Mouse (Mus musculus) heart, adult 2 months (tissue): Measurements from ENCODE around the gene Kat2b. TPM values are rescaled to one million over a fixed set of nuclear protein-coding genes. Genes with fewer than 3 reads are reported as not detected.
A peak's percentile ranks its signal among the peaks of the same experiment; 100 is the strongest.
"Not testable (repeated sequence)": the region's sequence is repeated elsewhere in the genome, so short reads cannot be mapped to it uniquely, and the experiment has no call there.

Source experiments
- DNase-seq, 2 experiments: peaks; one replicate each; pipeline ENCODE4 v3.0.0; 2021
- H3K27ac ChIP-seq: fragments of 200-600 bp; 2 replicates; pipeline ENCODE4 v1.8.1; 2022
- H3K27me3 ChIP-seq: fragments of 200-500 bp; 2 replicates; pipeline ENCODE4 v1.6.1; 2012; ENCODE audit warnings: mild to moderate bottlenecking, low read length, inconsistent platforms, mixed read lengths; ENCODE audit not compliant: control insufficient read depth, insufficient read depth
- H3K36me3 ChIP-seq: fragments of 200-500 bp; 2 replicates; pipeline ENCODE4 v1.6.1; 2012; ENCODE audit warnings: low read length, inconsistent platforms; ENCODE audit not compliant: control insufficient read depth, insufficient read depth
- H3K4me1 ChIP-seq: fragments of 200-500 bp; 2 replicates; pipeline ENCODE4 v1.6.1; 2011; ENCODE audit warnings: low read length; ENCODE audit not compliant: control insufficient read depth, insufficient read depth
- H3K4me3 ChIP-seq: fragments of 200-600 bp; 2 replicates; pipeline ENCODE4 v1.8.1; 2022
- H3K79me2 ChIP-seq: fragments of 200-500 bp; replicated peaks from 2 replicates; pipeline ENCODE4 v1.6.1; 2012; ENCODE audit warnings: mild to moderate bottlenecking, inconsistent platforms, low read length, moderate library complexity, mixed read lengths; ENCODE audit not compliant: control insufficient read depth, insufficient read depth
- H3K9ac ChIP-seq: fragments of 200-500 bp; 2 replicates; pipeline ENCODE4 v1.6.1; 2012; ENCODE audit warnings: low read depth, mild to moderate bottlenecking, control low read depth, inconsistent platforms, low read length, mixed read lengths
- CTCF ChIP-seq: fragments of 200-600 bp; IDR thresholded peaks from 2 replicates; pipeline ENCODE4 v1.8.1; 2022; ENCODE audit warnings: antibody characterized with exemption, mild to moderate bottlenecking, moderate library complexity
- EP300 ChIP-seq: fragments of 200-500 bp; IDR thresholded peaks from 2 replicates; pipeline ENCODE4 v1.6.1; 2011; ENCODE audit warnings: low read depth, low read length, control low read depth; ENCODE audit not compliant: insufficient read depth
- POLR2A ChIP-seq: fragments of 200-500 bp; IDR thresholded peaks from 2 replicates; pipeline ENCODE4 v1.6.1; 2011; ENCODE audit warnings: mild to moderate bottlenecking, low read depth, low read length, control low read depth; ENCODE audit not compliant: insufficient read depth
- WGBS: fragments of 180-500 bp; shearing (Covaris S2); methylation state at CpG from one replicate; pipeline ENCODE4 v1.1.7; 2018; 5-methylcytosine and 5-hydroxymethylcytosine counted together
- intact Hi-C: fragments of 180-260 bp; cut with DNase I; formaldehyde crosslinking; loops from one replicate; pipeline ENCODE4 v1.15.1; 2025
- polyA plus RNA-seq: library from polyadenylated mRNA; depleted of rRNA; stranded (reverse); fragments of >200 nt; gene quantifications from 2 replicates; pipeline ENCODE4 v1.2.3, GENCODE M21; 2012
- total RNA-seq, 2 experiments: library from RNA; stranded (reverse); gene quantifications; 2 replicates each; pipeline ENCODE4 v1.2.3; 2021

Gene Kat2b
- total and polyA plus RNA-seq, 3 experiments = 20.0 to 82.9 (median 78.7) TPM

- H3K4me1 ChIP-seq = no peaks in the 10 kb centered on the region; the same call in 1 of the 2 replicates
- no peaks in the 10 kb centered on the region for H3K27me3 ChIP-seq
- no peaks in the 10 kb centered on the region for H3K79me2 ChIP-seq
- 84% methylated on average over 2 of the region's 2 CpGs for WGBS
- intact Hi-C loops = no loop called here
- H3K27ac ChIP-seq = no peak overlapping the region
- no peak for DNase-seq
- H3K4me3 ChIP-seq = no peak overlapping the region
- no peak for TF ChIP-seq POLR2A
- no peak for TF ChIP-seq CTCF
- TF ChIP-seq EP300 = no peak
- H3K36me3 ChIP-seq = peaks cover 5% of the 10 kb centered on the region
- H3K9ac ChIP-seq = no peak overlapping the region
Observed at GRCm38 (mm10) chr17:53655959-53656358, 89.3 kb downstream of the Kat2b start.

GRCm38 (mm10) chr17:53656369-53656860 lies 89.8 kb downstream of the Kat2b start:
- no peak for DNase-seq
- peaks cover 8% of the 10 kb centered on the region for H3K36me3 ChIP-seq
- H3K4me1 ChIP-seq = no peaks in the 10 kb centered on the region
- no peak for TF ChIP-seq POLR2A
- TF ChIP-seq CTCF = no peak
- no peak overlapping the region for H3K9ac ChIP-seq
- no peaks in the 10 kb centered on the region for H3K79me2 ChIP-seq
- intact Hi-C loops = no loop called here
- H3K4me3 ChIP-seq = no peak overlapping the region
- H3K27ac ChIP-seq = no peak overlapping the region
- no peaks in the 10 kb centered on the region for H3K27me3 ChIP-seq
- WGBS = 55% methylated on average over 6 of the region's 6 CpGs

- H3K4me1 ChIP-seq, H3K79me2 ChIP-seq, H3K36me3 ChIP-seq, intact Hi-C loops, H3K4me3 ChIP-seq, H3K27ac ChIP-seq, H3K9ac ChIP-seq, H3K27me3 ChIP-seq, DNase-seq: not testable (repeated sequence)
- 81% methylated on average over 2 of the region's 2 CpGs for WGBS
- peak; percentile 55 for TF ChIP-seq CTCF
Observed at GRCm38 (mm10) chr17:53657391-53657790, 90.7 kb downstream of the Kat2b start.

GRCm38 (mm10) chr17:53658668-53659067 lies 92.0 kb downstream of the Kat2b start:
- Histone ChIP-seq H3K4me3 (no peak overlapping the region), H3K27ac (no peak overlapping the region), H3K79me2 (no peaks in the 10 kb centered on the region), H3K9ac (no peak overlapping the region), H3K27me3 (no peaks in the 10 kb centered on the region), H3K4me1 (no peaks in the 10 kb centered on the region), H3K36me3 (peaks cover 5% of the 10 kb centered on the region)
- 91% methylated on average over 2 of the region's 2 CpGs for WGBS
- intact Hi-C loops = no loop called here
- TF ChIP-seq EP300 (no peak), POLR2A (no peak), CTCF (no peak)
- no peak for DNase-seq

- intact Hi-C loops = no loop called here
- DNase-seq = no peak
- 91% methylated on average over 8 of the region's 8 CpGs for WGBS
Observed at GRCm38 (mm10) chr17:53659230-53659629, 92.6 kb downstream of the Kat2b start.

GRCm38 (mm10) chr17:53659738-53660137 lies 93.1 kb downstream of the Kat2b start:
- Histone ChIP-seq H3K9ac (no peak overlapping the region), H3K27ac (no peak overlapping the region), H3K36me3 (peaks cover 9% of the 10 kb centered on the region), H3K4me3 (no peak overlapping the region), H3K79me2 (no peaks in the 10 kb centered on the region), H3K27me3 (no peaks in the 10 kb centered on the region), H3K4me1 (no peaks in the 10 kb centered on the region)
- TF ChIP-seq EP300 = no peak
- TF ChIP-seq POLR2A = no peak
- TF ChIP-seq CTCF = no peak
- intact Hi-C loops = no loop called here
- DNase-seq = no peak
- 68% methylated on average over 4 of the region's 4 CpGs for WGBS

More at GRCm38 (mm10) chr17:53659230-53659629, 92.6 kb downstream of the Kat2b start:
- Histone ChIP-seq H3K79me2 (no peaks in the 10 kb centered on the region), H3K9ac (no peak overlapping the region), H3K4me1 (no peaks in the 10 kb centered on the region), H3K36me3 (peaks cover 6% of the 10 kb centered on the region), H3K4me3 (no peak overlapping the region), H3K27ac (no peak overlapping the region), H3K27me3 (no peaks in the 10 kb centered on the region)
- TF ChIP-seq POLR2A (no peak), CTCF (no peak), EP300 (no peak)
